Mouse (Mus musculus) megakaryocyte progenitor cell, adult 5-6 weeks (primary cell): ENCODE results near the gene Mafg. TPM values are rescaled to one million over a fixed set of nuclear protein-coding genes. Genes with fewer than 3 reads are reported as not detected.
"Not testable (repeated sequence)": the region's sequence is repeated elsewhere in the genome, so short reads cannot be mapped to it uniquely, and the experiment has no call there.

Source experiments
- ATAC-seq: replicated peaks from 2 replicates; pipeline ENCODE4 v1.8.0; 2016; ENCODE audit warnings: mild to moderate bottlenecking, moderate TSS enrichment, inconsistent platforms; ENCODE audit not compliant: poor library complexity
- total RNA-seq, 2 experiments: library from RNA; stranded (forward) in 1 of 2; stranded (reverse) in 1 of 2; fragments of 157-497, 149-512 nt in 1 of 2; fragments of 200-1000 nt in 1 of 2; gene quantifications; 2 replicates each; pipeline versions ENCODE4 v1.2.3 to v1.2.4; 2015 to 2017

Mafg gene
- total RNA-seq (2015) = 15.0 and 16.4 TPM in 2 replicates
- total RNA-seq (2017) = 24.2 and 29.5 TPM in 2 replicates

DNA sequence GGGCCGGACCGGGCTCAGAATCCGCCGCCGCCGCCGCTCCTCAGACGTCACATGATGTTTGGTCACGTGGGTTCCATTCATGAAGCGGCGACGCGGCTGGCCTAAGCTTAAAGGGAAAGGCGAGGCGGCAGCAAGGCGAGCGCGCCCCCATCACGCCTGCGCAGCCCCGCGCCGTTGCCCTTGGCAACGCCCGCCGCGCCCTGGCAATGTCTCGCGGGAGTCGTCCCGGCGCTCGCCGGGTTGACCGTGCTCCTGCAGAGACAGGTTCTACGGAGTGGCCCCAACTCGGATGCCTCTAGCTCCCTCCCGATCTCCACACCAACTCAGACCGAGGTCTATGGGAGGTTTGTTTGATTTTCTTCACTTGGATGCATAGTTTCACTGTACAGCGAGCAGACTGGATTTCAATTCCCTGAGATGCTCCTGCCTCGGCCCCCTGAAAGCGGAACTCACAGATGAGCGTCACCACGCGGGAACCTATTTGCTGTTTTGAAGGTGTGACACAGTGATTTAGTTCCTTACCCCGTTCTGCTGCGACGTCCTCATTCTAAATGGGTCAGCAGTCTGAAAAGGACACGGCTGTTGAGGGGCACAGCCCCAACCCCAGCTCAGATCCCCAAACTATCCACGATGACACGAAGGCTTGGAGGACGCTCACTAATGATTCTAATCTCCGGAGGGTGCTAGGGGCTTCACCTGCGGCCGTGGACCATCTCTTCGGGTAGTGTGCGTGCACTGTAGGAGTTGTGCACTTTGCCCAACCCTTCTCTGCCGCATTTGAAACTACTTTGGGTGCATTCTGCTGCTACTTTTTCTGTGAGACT, at the start of gene Mafg:
TSS of gene Mafg (minus strand) at position 81 of the 824 bp plus-strand sequence.
- peak; percentile 51 for ATAC-seq

DNA sequence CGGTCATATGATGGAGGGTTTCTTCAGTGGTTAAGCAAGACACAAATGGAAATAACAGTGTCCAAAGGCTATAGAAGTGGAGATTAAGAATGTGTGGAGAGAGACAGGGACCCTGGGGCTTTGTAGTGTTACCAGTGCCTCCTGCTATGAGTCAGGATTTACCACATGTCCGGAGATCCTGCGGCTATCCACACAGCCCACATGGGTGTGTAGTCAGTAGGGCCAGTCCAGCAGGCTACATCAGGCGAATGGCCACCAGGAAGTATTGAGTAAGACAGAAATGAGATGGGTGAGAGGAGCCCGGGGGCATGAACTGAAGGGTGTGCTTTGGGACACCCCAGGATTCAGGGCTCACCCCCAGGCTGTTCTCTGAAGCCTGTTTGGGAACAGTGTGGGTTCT, 49.3 kb upstream of the Mafg start:
- ATAC-seq = no peak

DNA sequence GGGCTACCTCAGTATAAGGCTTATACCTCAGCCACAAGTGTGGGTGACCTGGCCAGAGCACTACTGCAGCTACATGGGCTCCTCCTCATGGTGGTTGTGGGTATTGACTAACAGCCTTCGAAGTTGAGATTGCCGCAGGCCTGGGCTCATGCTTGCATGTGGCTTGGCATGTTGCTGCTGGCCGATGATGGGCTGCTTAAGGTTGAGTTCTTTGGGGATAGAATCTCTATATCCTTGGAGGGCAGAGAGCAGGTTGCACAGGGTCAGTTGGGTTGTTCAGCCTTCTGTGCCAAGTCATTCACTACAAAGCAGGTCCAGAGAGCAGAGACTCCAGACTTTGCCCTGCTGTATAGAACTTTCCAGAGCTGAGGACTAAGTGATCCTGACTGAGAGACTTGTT, 46.5 kb upstream of the Mafg start:
- peak; percentile 87 for ATAC-seq

DNA sequence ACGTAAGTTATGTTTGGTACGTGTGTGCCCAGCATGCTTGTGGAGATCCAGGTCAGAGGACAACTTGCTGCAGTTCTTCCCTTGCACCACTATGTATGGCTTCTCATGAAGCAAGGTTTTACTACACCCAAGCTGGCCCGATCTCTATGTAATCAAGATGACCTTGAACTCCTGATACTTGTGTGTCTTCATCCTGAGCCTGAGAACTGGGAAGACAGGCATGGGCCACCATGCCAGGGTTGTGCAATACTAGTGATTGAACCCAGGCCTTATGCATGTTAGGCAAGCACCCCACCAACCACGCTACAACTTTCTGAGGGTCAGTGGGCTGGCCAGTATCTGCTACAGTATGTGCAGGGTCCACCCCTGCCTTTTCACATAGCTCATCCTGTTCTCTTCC, 43.6 kb upstream of the Mafg start:
- no peak for ATAC-seq

DNA sequence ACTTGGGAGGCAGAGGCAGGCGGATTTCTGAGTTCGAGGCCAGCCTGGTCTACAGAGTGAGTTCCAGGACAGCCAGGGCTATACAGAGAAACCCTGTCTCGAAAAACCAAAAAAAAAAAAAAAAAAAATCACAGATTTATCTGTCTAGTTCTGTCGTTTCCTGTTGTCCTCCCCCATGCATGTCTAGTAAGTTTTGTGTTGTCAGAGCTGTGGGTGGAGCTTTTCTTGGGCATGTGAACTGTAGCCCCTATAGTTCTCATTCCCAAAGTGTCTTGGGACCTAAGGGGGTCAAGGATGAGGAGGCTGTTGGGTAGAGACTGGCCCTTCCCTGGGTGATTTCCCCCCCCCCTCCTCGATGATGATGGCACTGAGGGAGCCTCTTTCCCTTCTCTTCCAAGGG, 42.5 kb upstream of the Mafg start:
- not testable (repeated sequence) for ATAC-seq

DNA sequence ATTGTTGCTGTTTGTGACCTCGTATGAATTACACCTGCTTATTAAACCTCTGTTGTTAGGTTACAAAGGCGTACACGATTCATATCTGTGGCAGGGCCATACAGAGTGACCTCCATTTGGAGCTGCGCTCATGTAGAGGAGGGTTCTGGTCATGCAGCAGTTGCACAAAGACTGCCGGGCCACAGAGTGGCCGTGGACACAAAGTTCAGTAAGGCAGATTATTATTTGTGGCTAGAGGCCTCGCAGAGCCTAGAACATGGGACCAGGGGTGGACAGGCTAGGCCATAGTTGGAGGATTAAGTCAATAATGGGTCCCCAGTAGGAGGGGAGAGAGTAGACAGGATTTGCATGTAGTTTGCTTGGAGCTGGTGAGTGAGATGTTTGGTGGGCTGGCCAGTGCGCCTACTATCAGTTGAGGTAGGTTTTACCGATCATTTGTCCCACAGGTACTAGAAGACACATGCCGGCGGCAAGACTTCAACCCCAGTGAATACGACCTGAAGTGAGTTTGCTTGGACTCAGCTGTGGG, 40.3 kb upstream of the Mafg start:
- ATAC-seq = no peak

DNA sequence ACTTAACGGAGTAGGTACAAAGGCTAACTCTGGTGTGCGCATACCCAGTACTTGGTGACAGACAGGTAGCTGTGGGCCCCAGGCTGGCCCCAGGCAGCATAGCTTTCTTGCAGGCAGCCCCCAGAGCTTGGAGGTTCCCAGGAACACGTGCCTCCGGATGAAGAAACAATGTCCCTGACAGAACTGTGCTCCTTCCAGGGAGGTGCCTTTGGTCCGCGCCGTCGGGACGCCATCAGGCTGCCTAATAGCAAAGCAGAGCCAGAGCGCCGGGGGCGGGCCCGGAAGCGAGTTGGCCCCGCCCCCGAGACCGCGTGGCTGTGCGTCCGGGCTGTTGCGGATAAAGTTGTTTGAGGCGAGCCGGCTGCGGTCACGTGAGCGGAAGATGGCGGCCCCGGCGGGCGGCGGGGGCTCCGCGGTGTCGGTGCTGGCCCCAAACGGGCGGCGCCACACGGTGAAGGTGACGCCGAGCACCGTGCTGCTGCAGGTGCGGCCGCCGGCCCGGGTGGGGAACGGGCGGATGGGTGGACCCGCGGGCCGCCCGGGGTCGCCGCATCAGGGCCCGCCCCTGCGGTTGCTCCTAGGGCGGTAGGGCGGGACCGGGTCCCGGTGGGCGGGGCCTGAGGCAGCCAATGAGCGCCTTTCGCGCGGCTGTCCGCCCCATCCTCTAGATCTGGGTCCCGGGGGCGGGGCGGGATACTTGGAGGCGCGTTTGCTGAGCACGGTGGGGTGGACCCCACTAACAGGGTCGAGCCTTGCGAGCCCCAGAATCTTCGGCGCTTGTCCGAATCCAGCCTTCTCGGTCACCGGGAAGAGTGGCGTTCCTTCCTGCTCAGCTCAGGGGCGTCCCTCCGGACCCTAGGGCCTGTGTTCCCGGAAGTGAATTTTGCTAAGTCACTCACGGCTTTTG, 39.5 kb upstream of the Mafg start, which contains the start of gene Aspscr1:
TSS of gene Aspscr1 (plus strand) at position 287 of the 907 bp plus-strand sequence.
- ATAC-seq = peak; percentile 92

DNA sequence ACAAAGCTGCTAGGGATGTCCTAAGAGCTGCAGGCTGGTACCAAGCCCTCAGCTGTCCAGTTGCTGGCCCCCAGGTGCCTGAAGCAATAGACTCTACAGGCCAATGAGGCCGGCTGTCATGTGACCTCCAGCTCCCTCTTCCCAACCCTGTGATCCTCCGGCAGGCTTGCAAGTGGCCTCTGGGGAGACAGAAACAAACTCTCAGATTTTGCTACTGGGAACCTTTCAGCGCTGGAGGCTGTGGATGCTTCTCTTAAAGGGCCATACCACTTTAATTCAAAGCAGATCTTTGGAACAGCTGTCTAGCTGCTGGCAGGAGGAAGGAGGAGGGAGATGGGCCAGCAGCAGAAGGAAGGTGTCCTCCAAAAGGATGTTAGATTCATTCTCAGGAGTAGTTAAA, 33.2 kb upstream of the Mafg start:
- ATAC-seq = no peak

DNA sequence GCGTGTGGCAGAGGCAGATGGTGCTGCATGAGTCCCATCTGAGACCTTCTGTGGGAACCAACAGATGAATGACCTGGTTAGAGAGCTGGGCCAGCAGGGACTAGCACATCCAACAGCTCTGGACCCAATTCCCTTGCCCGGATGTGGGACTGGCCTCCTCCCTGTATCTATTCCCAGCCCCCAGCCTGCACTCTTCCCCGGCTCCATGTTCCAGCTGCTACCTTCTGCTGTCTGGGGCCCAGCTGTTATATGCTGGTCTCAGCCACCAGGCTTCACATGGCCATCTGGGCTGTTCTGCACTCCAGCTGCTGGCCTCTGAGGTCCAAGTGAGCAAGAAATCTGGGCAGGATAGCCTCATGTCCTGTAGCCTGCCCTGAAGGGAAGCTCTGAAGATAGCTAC, 32.0 kb upstream of the Mafg start:
- ATAC-seq = no peak

DNA sequence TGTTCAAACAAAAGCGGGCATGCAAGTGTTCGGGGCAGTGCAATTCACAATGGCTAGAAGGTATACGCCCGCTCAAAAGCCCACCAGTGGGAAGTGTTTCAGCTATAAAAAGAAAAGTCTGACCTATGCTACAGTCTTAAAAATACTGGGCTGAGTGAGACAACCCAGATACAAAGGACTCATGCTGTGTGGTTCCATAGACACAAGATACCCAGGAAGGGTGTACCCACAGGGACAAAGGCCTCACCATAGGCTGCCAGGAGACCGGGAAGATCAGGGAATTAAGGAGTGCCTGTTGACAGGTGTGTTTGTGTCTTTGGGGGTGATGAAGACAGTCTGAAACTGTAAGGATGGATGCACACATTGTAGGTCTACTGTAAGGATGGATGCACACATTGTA, 30.3 kb upstream of the Mafg start:
- no peak for ATAC-seq

DNA sequence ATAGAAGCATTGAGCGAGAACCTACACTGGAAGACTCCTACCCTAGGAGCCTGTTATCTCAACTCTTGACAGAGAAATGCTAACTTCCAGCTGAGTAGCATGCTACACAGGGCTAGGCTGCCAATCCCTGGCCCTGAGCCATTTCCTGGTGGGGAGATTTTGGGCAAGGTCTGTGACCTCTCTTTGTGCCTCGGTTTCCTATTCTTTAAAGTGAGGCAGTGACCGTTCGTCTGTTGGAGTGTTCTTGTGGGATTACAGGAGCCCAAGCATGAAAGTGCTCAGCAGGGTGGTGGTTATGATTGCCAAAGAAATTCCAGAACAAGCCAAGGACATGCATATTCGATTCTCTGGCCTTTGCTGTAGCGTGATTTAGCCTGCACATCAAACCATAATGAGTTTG, 29.4 kb upstream of the Mafg start:
- ATAC-seq = no peak

DNA sequence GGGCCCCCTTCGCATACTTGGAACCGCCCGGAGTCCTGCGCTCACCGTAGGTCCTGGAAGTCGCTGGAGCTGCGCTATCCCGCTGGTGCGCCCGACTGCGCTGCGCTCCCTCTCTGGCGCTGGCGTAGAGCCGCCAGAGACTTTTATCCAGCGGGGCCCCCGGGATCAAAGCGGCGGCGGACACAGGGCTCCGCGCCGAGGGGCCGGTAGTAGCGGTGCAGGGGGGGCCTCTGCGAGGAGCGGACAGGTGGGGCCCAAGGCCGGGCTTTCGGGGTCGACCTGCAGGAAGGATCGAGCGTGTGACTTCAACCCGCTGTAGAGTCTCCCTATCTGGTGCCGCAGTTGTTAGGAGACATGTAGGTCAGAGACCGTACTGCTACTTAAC, 27.7 kb upstream of the Mafg start, which contains the start of gene Notum:
TSS of gene Notum (minus strand) at position 100 of the 385 bp plus-strand sequence.
- no peak for ATAC-seq

DNA sequence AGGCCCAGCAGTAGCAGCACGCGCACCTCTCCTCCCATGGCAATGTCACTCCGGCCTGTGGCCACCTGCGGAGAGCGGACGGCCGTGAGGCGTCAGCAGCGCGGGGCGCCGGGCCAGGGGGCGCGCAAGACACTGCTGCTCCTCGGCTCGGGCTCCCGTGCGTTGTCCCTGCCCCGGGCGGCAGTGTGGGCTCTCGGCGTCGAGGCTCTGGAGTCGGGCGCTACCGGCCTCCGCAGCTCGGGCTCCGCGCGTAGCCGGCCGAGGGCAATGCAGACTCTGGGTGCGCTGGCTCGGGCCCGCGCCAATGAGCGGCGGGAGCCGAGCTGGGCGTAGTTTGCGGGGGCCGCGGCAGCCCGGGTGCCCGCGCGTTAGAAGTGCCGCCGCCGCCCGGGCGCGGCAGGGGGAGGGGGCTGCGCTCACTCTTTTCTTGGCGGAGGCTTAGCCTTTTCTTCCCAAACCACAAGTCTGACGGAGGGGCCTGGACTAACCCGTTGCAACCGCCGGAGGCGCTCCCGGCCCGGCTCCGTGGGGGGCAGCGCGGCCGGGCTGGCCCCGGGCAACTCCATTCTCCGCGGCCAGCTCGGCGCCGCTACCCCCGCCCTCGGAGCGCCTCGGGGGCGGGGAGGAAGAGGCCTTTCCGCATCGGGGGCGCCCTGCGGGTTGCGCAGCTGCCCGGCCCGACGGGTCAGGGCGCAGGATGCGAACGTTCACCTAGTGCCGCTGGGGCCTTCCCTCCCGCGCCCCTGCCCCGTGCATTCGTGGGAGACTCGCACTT, 27.1 kb upstream of the Mafg start:
- 0 out of 2 replicates have a peak, but pooled peaks have one; percentile 8 for ATAC-seq

DNA sequence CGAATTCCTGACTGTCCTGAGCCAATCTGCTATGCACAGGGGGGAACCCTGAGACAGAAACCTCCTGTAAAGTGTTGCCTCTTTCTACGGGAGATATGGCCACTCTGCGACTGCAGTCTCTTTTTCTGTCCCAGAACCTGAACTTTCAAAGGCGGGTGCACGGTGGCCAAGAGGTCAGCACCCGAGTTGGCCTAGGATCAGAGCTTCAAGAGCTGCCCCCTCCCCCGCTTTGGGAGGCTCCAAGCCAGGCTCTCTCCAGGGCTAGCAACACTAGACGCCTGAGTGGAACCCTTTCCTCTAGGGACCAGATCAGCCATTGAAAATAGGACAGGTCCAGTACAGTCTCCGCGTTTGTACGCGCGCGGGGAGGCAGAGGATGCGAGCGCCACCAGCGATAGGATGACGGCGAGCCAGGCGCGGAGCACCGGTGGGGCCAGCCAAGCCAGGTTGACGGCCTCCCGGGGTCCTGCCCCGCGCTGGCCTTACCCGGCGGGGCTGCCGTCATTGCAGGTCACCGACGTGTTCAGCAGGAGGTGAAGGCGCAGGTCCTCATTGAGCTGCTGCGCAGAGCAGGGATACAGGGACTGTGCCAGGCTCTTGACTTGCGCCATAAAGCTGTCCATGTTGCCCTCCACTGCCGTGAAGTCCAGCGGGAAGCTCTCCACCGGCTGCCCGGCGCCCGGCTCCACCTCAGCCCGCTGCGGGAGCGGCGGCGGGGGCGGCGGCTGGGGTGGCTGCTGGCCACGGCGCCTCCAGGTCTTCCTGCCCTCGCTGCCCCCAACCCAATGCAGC, 26.3 kb upstream of the Mafg start:
- ATAC-seq = no peak

DNA sequence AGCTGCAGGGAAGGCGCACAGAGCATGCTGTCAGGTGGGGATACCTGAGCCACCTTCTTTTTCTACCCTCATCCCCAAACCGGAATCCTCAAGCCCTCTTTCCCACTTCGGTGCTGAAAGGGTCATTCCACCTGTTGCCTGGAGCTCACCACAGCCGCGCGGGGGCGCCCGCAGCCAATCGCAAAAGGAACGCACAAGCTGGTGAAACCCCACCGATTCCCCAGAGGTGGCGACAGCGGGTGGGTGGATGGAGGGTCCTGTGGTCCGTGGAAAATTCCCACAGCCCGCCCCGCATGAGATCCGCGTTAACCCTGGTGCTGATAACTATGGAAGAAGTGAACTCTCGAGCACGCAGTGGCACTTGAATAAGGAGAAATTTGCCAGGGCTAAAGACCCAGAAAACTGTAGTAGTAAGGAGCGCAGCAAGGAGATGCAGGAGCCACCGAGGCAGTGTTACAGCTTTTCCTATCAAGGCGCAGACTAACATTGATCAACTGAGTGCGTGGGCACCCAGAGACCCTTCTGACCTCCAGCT, 25.5 kb upstream of the Mafg start:
- ATAC-seq = peak; percentile 80

DNA sequence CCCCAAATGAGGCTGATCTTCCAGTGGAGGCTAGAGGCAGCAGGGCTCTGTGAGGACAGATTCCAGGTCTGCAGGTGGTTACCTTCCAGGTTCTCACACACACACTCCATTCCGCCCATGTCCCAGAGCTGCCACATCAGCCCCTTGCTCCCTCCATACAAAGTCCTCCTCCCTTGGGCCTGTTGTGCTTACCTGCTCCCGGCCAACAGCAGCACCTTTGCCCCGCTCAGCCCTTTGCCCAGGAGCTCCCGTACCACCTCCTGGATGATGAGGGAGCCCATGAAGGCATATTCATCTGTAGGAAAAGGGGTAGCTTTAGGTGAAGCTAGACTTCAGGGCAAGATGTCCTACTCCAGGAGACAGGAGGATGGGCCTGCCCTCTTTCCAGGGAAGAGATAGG, 23.9 kb upstream of the Mafg start:
- no peak for ATAC-seq

DNA sequence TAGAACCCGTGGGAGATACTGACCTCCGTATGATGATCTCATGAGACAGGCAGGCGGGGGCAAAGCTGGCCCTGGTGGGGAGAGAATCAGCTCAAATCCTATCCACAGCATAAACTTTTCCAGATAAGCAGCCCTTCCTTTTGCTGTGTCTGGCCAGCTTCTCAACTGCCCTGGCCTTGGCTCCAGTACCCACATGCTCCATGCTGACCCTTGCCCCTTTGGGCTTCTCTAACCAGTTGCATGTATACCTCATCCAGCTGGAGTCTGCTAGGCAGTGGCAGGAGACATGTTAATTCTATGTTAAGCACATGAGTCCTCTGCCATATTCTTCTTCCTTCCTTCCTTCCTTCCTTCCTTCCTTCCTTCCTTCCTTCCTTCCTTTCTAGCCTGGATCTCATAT, 21.3 kb upstream of the Mafg start:
- no peak for ATAC-seq

DNA sequence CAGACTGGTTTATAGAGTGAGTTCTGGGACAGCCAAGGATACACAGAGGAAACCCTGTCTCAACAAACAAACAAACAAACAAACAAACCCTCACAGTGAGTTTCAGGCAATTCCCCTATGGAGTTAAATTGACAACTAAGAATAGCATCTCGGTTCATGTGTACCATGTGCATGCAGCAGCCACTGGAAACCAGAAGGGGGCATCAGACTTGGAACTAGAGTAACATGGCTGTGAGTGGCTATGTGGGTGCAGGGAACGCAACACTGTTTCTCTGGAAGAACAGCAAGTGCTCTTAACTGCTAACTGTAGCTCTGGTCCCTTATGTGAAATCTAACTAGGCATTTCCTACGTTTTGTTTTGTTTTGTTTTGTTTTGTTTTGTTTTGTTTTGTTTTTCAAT, 18.5 kb upstream of the Mafg start:
- ATAC-seq = peak; percentile 51; the same call in 1 of the 2 replicates

DNA sequence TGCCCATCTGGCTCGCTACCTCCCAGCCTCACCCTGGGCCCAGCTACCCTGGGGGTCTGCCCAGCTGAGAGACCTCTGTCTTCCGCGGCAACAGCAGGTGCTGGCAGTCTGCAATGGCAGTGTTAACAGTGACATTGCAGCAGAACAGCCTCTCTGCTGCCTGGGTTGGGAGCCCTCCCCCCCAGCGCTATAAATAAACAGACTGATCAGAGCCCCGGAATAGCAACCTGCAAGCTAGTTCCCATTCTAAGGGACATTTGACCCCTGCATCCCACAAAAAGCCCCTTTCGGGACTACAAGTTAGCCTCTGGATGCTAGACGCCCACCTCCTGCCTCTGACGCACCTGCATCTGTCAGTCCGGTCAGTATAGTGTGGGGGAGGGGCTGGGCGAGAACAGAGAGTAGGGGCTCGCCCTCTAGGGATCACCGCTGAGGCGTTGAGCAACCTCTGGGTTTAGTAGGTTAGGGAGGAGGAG, 14.6 kb upstream of the Mafg start, which contains the start of gene Myadml2:
TSS of gene Myadml2 (minus strand) at position 158 of the 476 bp plus-strand sequence.
- peak; percentile 26; the same call in 1 of the 2 replicates for ATAC-seq
